Mouse (Mus musculus): ENCODE data around the gene Chst1. TPM values are rescaled to one million over a fixed set of nuclear protein-coding genes. Genes with fewer than 3 reads are reported as not detected.

Gene Chst1
- polyA plus RNA-seq, 1 experiment: not detected

- Histone ChIP-seq H3K4me1 (ENCODE audit: control insufficient read depth, insufficient read depth, low read length) (peaks cover 17% of the 10 kb centered on the region), H3K27ac (ENCODE audit: insufficient read depth, low read depth, low read length) (no peak overlapping the region), H3K4me3 (ENCODE audit: insufficient read depth, low read depth, low read length) (no peak overlapping the region)
- 89% methylated on average over 11 of the region's 11 CpGs for WGBS
- TF ChIP-seq POLR2A (IDR thresholded peaks at IDR 0.05; ENCODE audit: insufficient read depth, low read depth, low read length) (no peak), CTCF (IDR thresholded peaks at IDR 0.05; ENCODE audit: insufficient read depth, low read depth, low read length) (no peak)
Observed at GRCm38 (mm10) chr2:92594929-92595730, 4.4 kb upstream of the Chst1 start.

- no peak overlapping the region for H3K27ac ChIP-seq (ENCODE audit: insufficient read depth, low read depth, low read length)
- TF ChIP-seq POLR2A (IDR thresholded peaks at IDR 0.05; ENCODE audit: insufficient read depth, low read depth, low read length) (no peak), CTCF (IDR thresholded peaks at IDR 0.05; ENCODE audit: insufficient read depth, low read depth, low read length) (peak; percentile 64)
- 14% methylated on average over 7 of the region's 7 CpGs for WGBS
- H3K4me3 ChIP-seq (ENCODE audit: insufficient read depth, low read depth, low read length): no peak overlapping the region
- peaks cover 26% of the 10 kb centered on the region for H3K4me1 ChIP-seq (ENCODE audit: control insufficient read depth, insufficient read depth, low read length)
Observed at GRCm38 (mm10) chr2:92597291-92597690, 2.2 kb upstream of the Chst1 start.

GRCm38 (mm10) chr2:92598941-92599486 is 493 bp upstream of the Chst1 start:
- Histone ChIP-seq H3K4me3 (ENCODE audit: insufficient read depth, low read depth, low read length) (peak overlapping the region; percentile 22; the same call in 1 of the 2 replicates), H3K4me1 (ENCODE audit: control insufficient read depth, insufficient read depth, low read length) (peaks cover 41% of the 10 kb centered on the region), H3K27ac (ENCODE audit: insufficient read depth, low read depth, low read length) (0 out of 2 replicates have a peak overlapping the region, but pooled peaks have one; percentile 7)
- no peak for TF ChIP-seq CTCF (IDR thresholded peaks at IDR 0.05; ENCODE audit: insufficient read depth, low read depth, low read length)
- TF ChIP-seq POLR2A (IDR thresholded peaks at IDR 0.05; ENCODE audit: insufficient read depth, low read depth, low read length): no peak
- 21% methylated on average over 11 of the region's 11 CpGs for WGBS

GRCm38 (mm10) chr2:92600348-92600670 is 802 bp downstream of the Chst1 start:
- TF ChIP-seq POLR2A (IDR thresholded peaks at IDR 0.05; ENCODE audit: insufficient read depth, low read depth, low read length) (no peak), CTCF (IDR thresholded peaks at IDR 0.05; ENCODE audit: insufficient read depth, low read depth, low read length) (no peak)
- Histone ChIP-seq H3K4me1 (ENCODE audit: control insufficient read depth, insufficient read depth, low read length) (peaks cover 50% of the 10 kb centered on the region), H3K4me3 (ENCODE audit: insufficient read depth, low read depth, low read length) (peak overlapping the region; percentile 77), H3K27ac (ENCODE audit: insufficient read depth, low read depth, low read length) (peak overlapping the region; percentile 95)
- WGBS: 3% methylated on average over 17 of the region's 17 CpGs

GRCm38 (mm10) chr2:92601246-92601645 is 1.7 kb downstream of the Chst1 start:
- H3K4me3 ChIP-seq (ENCODE audit: insufficient read depth, low read depth, low read length): peak overlapping the region; percentile 77
- WGBS: 37% methylated on average over 4 of the region's 4 CpGs
- H3K4me1 ChIP-seq (ENCODE audit: control insufficient read depth, insufficient read depth, low read length): peaks cover 59% of the 10 kb centered on the region
- H3K27ac ChIP-seq (ENCODE audit: insufficient read depth, low read depth, low read length): peak overlapping the region; percentile 95
- TF ChIP-seq CTCF (IDR thresholded peaks at IDR 0.05; ENCODE audit: insufficient read depth, low read depth, low read length) (no peak), POLR2A (IDR thresholded peaks at IDR 0.05; ENCODE audit: insufficient read depth, low read depth, low read length) (no peak)

GRCm38 (mm10) chr2:92602073-92602472 is 2.6 kb downstream of the Chst1 start:
- Histone ChIP-seq H3K4me1 (ENCODE audit: control insufficient read depth, insufficient read depth, low read length) (peaks cover 64% of the 10 kb centered on the region), H3K27ac (ENCODE audit: insufficient read depth, low read depth, low read length) (no peak overlapping the region), H3K4me3 (ENCODE audit: insufficient read depth, low read depth, low read length) (peak overlapping the region; percentile 77)
- TF ChIP-seq POLR2A (IDR thresholded peaks at IDR 0.05; ENCODE audit: insufficient read depth, low read depth, low read length): no peak
- TF ChIP-seq CTCF (IDR thresholded peaks at IDR 0.05; ENCODE audit: insufficient read depth, low read depth, low read length): no peak
- 26% methylated on average over 12 of the region's 12 CpGs for WGBS

GRCm38 (mm10) chr2:92603591-92603990 is 4.1 kb downstream of the Chst1 start:
- TF ChIP-seq CTCF (IDR thresholded peaks at IDR 0.05; ENCODE audit: insufficient read depth, low read depth, low read length) (no peak), POLR2A (IDR thresholded peaks at IDR 0.05; ENCODE audit: insufficient read depth, low read depth, low read length) (no peak)
- 64% methylated on average over 5 of the region's 5 CpGs for WGBS
- no peak overlapping the region for H3K4me3 ChIP-seq (ENCODE audit: insufficient read depth, low read depth, low read length)
- peaks cover 68% of the 10 kb centered on the region for H3K4me1 ChIP-seq (ENCODE audit: control insufficient read depth, insufficient read depth, low read length)
- H3K27ac ChIP-seq (ENCODE audit: insufficient read depth, low read depth, low read length): no peak overlapping the region

GRCm38 (mm10) chr2:92604565-92604964 is 5.1 kb downstream of the Chst1 start:
- 89% methylated on average over 5 of the region's 5 CpGs for WGBS
- peaks cover 67% of the 10 kb centered on the region for H3K4me1 ChIP-seq (ENCODE audit: control insufficient read depth, insufficient read depth, low read length)
- no peak overlapping the region for H3K27ac ChIP-seq (ENCODE audit: insufficient read depth, low read depth, low read length)
- no peak overlapping the region for H3K4me3 ChIP-seq (ENCODE audit: insufficient read depth, low read depth, low read length)
- TF ChIP-seq POLR2A (IDR thresholded peaks at IDR 0.05; ENCODE audit: insufficient read depth, low read depth, low read length) (no peak), CTCF (IDR thresholded peaks at IDR 0.05; ENCODE audit: insufficient read depth, low read depth, low read length) (no peak)

- Histone ChIP-seq H3K4me1 (ENCODE audit: control insufficient read depth, insufficient read depth, low read length) (peaks cover 69% of the 10 kb centered on the region), H3K4me3 (ENCODE audit: insufficient read depth, low read depth, low read length) (no peak overlapping the region), H3K27ac (ENCODE audit: insufficient read depth, low read depth, low read length) (0 out of 2 replicates have a peak overlapping the region, but pooled peaks have one; percentile 2)
- 70% methylated on average over 5 of the region's 5 CpGs for WGBS
- TF ChIP-seq CTCF (IDR thresholded peaks at IDR 0.05; ENCODE audit: insufficient read depth, low read depth, low read length) (no peak), POLR2A (IDR thresholded peaks at IDR 0.05; ENCODE audit: insufficient read depth, low read depth, low read length) (no peak)
Observed at GRCm38 (mm10) chr2:92605995-92606394, 6.5 kb downstream of the Chst1 start.
